Mouse (Mus musculus) lung, adult 2 months (tissue): ENCODE data around the gene Otogl.

ENCODE experiments used
- CTCF ChIP-seq: fragments of 200-500 bp; IDR thresholded peaks from 2 replicates; pipeline ENCODE4 v1.5.1; 2011; ENCODE audit warnings: mild to moderate bottlenecking, low read length, control low read depth; ENCODE audit not compliant: insufficient read depth
- POLR2A ChIP-seq: fragments of 200-500 bp; IDR thresholded peaks from 2 replicates; pipeline ENCODE4 v1.6.1; 2011; ENCODE audit warnings: low read depth, mild to moderate bottlenecking, control low read depth, low read length, borderline replicate concordance; ENCODE audit errors: extremely low read depth

GRCm38 (mm10) chr10:107739815-107740214, 172.1 kb downstream of the Otogl start:
- TF ChIP-seq POLR2A = no peak
- no peak for TF ChIP-seq CTCF
